Mouse (Mus musculus): ENCODE results near the gene Gm10842.

Gene Gm10842

DNA sequence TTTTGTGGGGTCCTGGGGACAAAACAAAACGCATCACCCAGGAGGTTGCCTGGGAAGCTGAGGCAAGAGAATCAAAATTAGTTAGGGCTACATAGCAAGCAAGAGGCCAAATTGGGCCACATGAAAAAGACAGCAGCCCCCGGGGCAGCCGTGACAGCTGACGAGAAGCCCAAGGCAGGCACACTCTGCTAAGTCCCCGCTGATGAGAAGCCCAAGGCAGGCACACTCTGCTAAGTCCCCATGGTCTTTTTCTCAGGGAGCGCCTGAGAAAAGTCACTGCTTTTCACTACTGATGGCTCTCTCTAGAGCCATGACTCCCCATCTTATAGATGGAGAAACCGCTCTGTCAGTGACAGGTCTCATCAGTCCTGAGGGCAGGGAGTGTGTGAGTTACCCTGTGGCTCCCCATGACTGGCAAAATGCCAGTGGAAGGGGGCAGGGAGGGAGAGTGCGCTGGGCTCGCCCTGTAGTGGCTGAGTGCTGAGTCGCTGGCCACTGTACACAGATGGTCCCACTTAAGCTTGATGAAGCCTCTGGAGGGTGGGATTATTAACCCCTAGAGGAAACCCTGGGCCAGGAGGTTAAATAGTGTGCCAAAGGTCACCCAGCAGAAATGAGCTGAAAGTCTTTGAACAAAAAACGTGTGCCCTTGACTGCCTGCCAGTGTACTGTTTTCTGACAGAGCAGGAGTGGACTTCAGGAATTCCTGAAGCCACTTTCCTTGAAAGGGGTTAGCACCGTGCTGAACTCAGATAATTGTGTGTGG is 6.6 kb downstream of the Gm10842 start:
- ATAC-seq (ENCODE audit: low TSS enrichment): no peak

DNA sequence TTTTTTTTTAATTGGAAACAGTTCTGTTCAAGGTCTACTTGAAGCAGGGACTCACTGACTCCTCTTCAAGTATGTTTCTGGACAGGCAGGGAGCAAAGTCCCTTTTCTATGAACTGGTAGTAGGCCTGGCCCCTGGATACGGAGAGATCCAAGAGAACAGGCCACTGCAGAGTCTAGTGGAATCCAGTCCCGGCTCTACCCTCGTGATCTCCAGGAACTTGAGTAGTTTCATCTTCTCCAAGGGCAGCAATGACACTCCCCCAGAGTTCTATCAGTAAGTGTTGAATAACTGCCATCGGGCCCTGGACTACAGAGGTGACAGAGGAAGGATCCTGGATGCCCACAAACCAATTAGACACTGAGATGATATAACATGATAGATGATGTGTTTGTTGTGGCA is 9.2 kb downstream of the Gm10842 start:
- ATAC-seq (ENCODE audit: low TSS enrichment): no peak

DNA sequence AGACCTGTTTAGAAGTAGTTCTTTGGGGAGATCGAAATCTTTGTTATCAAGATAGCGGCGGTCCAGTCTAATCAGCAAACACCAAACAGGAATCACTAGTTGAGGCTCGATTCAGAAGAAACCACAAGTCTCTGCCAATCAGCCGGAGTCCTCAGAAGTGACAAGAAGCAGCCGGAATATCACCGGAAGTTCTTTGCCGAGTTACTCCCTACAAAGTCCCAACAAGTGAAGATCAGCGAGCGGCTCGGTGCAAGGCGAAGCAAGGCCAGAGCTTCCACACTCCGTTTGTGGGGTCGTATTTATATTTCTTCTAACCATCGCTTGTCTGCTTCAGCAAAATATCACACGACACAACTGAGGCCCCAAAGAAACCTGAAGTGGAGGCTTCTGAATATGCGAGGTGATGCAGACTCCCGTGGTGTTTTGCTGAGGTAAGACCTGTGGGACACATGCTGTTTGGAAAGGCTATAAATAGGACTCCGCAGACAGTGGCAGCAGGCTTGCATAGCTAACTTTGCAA is 10.1 kb downstream of the Gm10842 start:
- ATAC-seq (ENCODE audit: low TSS enrichment): no peak

DNA sequence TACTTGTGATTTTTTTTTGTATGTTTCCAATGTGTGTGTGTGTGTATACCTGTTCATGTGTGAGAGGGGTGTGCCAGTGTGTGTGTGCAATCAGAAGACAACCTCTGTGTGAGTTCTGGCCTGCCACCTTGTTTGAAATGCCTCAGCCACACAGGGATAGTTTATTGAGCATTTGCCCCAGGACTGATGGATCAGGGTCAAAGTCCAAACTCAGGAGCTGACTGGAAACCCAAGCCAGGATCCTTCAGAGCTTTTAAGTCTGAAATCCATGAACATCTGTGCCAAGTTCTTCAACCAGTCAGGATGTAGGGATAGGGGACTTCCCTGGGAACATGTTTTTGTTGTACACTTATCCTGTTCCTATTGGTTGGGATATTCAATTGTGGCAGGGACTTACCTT is 11.4 kb downstream of the Gm10842 start:
- no peak for ATAC-seq (ENCODE audit: low TSS enrichment)

DNA sequence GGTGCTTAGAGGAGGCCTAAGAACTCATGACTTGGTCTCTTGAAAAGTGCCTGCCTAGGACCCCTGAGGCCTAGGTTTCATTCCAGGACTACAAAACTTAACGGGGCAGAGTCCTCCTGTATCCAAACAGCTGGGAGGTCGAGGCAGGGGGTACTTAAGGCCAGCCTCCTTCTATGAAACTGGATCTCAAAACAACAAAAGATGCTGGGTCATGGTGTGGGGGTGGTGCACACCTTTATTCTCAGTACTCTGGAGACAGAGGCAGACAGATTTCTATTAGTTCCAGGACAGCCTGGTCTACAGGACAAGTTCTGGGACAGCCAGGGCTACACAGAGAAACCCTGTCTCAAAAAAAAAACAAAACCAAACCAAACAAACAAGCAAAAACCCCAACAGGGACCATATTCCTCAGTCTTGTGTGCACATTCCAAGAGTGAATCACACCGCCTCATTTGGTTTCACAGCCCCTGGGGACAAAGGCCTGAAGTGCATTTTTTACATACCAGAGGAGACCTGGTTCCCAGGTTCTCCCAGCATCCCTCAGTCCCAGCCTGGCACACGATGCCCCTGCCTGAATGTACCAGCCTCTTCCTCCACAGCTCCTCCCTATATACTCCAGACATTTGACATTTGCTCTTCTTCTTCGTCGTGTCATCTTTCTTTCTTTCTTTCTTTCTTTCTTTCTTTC is 13.1 kb downstream of the Gm10842 start:
- ATAC-seq (ENCODE audit: low TSS enrichment): no peak

DNA sequence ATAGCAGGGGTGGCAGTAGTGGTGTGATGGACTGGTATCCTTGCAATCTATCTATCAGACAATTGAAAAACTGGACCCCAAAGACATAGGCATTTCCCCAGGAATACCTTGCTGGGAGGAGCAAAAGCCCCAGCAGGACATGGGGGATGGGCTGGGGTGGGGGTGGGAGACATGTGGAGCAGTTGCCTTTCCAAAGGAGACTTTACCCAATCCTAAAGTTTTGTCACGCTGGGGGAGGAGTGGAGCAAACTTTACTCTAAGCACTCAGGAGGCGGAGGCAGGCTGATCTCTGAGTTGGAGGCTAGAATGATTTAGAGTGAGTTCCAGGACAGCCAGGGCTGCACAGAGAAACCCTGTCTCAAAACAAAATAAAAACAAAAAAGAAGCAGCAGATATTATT is 14.7 kb downstream of the Gm10842 start:
- no peak for ATAC-seq (ENCODE audit: low TSS enrichment)

DNA sequence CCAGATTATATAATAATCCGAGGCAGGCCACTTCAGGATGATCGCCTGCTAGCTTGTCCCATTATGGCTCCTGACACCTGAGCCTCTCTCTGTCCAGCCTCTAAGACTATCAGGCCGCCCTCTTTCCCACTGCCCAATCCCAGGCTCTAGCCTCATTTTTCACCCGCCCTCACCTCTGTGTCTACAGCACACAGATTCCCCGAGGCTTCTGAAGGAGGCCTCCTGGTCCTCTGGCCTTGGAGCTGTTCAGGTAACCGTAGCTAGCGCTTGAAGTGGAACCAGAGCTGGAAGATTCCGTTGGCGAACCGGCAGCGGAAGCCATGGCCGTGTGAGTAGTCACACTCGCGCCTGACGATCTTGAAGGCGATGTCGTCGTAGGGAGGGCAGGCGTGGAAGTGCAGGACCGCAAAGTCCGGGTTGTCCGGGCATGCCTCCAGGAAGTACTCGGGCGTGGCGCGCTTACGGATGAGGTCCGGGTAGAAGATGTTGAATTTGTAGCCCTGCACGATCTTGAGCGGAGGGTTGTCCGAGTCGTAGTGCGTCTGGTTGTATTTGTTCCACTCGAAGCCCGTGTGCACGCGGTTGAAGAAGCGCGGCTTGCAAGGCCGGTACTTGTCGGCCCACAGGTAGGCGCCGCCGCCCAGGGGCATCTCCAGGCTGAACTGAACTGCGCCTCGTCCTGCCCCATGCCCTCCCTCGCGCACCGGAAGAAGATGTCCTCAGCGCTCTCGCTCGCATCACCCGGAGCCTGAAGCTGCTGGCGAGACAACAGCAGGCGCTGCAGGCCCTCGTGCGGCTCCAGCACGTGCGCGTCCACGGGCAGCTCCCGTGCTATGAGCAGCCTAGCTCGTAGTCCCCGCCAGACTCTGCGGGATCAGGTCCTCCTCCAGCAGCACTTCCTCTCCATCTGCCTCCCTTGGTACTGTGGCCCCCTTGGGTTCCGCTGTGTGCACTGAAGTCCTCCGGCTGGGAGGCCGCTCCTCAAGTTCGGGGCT is 18.1 kb downstream of the Gm10842 start:
- no peak for ATAC-seq (ENCODE audit: low TSS enrichment)

DNA sequence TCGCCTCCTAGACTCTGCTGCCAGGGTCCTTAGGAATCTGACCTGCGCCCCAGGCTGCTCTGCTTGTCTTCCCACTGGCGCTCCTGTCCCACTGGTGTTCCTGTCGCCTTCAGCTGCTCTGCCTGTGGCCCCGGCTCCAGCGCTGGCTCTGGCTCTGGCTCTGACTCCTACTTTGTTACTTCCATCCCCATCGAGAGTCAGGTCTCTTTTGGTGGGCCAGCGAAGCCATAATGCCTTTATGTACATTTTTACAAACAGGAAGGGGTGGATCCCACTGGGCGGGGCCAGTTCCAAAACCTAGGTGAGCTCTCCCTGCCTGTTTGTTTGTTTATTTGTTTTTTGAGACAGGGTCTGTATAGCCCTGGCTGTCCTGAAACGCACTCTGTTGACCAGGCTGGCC is 20.1 kb downstream of the Gm10842 start:
- ATAC-seq (ENCODE audit: low TSS enrichment): no peak

DNA sequence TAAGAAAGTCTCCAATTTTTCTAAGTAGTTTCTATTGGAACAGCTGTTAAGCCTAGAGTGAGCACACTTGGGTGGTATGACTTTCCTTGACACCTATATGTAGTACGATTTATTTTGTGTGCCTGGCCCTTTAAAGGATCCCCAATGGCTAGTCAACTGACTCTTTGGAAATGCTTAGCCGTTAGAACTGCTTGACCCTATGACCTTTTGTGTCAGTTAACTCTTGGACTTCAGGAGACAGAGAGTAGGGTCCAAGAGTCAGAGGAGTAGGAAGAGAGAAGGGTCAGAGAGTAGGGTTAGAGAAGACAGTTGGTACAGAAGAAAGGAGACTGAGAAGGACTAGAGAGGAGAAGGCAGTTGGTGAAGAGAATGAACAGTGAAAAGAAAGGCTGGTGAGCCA is 31.8 kb downstream of the Gm10842 start, which contains the start of gene Tlk2:
Gene Tlk2, plus strand, starts transcription at position 292 of the 400 bp plus-strand sequence.
- no peak for ATAC-seq (ENCODE audit: low TSS enrichment)

DNA sequence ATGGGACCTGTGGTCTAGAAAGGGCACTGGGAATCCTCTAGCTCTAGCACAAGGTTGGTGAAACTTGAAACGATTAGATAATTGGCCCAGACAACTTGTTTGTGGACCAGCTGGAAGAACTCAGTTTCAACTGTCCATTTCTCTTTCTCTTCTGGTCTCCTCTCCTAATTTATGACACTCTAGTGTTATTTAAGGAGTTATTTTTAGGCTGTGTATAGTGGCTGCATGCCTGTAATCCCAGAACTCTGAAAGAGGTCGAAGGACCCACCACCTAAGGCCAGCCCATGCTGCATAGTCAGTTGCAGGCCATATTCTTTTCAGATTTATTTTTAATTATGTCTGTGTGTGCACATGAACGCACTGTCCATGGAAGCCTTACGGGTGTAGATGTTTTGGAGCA is 32.8 kb downstream of the Gm10842 start:
- no peak for ATAC-seq (ENCODE audit: low TSS enrichment)

DNA sequence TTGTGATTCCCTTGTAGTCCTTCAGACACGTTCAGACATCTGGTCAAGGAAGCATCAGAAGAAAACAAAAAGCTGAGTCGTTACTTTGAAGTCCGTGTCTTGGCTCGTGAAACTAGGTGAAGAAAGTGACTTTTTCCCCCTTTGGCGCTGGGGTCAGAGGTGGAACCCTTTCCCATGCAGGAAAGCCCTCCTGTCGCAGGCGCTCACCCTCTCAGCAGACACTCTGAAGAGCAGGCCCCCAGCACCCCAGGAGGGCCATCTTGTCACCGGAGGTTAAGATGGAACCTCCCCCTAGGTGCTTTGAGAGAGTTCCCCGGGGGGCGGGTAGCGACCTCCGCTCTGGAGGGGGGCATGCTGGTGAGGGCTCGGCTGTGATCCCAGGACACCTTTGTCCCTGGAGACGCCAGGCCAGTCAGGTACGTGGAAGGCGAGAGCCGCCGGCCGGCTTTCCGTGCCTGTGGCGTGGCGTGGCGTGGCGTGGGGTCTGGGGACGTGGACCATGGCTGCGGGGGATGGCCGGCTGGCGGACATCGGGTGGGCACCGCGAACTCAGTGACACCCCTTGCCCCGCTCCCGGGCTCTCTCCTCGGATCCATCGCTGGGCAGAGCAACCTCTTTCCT is 33.9 kb downstream of the Gm10842 start:
- peak; percentile 44 for ATAC-seq (ENCODE audit: low TSS enrichment)

DNA sequence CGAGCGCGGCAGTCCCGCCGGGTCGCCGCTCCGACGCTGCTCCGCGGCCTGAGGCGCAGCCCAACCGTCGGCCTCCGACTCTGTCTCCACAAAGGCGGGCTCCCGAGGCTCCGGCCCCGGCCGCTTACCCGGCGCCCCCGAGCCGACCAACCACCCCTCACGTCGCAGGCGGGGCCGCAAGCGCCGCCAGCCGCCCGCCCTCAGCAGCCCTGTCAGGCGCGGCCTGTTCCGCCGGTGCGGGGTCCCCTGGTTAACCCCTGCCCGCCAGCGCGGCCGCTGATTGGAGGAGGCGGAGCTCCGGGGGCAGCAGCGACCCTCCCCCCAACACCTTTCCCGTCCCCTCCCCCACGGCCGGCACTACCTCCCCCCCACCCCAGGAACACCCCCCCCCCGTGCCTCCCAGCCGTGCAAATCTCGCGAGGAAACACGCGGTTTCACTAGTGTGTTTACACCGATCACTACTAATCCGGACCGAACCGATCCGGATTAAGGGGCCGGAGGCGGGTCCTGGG is 34.5 kb downstream of the Gm10842 start:
- ATAC-seq (ENCODE audit: low TSS enrichment): peak; percentile 81

DNA sequence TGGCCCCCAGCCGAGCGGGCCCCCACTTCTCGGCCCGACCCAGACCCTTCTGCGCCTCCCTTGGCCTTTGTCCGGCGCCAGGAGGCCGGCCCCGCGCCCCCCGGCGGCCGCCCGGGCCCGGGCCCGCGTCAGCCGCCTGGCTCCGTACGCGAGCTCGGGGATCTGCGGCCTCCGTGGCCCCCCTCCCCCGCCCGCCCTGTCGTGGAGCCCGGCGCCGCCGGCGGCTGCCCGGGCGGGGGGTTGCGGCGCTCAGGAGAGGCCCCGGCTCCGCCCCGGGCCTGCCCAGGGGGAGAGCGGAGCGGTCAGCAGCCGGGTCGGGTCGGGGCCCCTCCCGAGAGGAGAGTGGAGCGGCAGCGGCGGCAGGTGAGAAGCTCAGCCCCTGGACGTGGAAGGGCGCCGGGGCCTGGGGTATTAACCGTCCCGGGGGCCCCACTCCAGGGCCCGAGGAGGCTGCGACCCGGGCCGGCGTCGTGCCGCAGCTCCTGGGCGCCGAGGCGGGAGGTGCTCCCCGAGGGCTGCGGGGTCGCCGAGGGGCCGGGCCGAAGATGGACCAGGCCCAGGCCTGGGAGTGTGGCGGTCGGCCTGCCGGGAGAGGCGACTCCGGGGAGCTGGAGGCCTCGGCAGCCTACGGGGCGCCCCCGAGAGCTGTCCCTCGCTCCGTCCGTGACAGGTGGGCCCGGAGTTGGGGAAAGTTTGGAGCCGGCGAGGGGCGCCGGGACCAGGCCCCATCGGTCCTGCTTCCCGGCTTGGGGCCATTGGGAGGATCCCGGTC is 35.2 kb downstream of the Gm10842 start:
- ATAC-seq (ENCODE audit: low TSS enrichment): peak; percentile 31; the same call in 1 of the 2 replicates

DNA sequence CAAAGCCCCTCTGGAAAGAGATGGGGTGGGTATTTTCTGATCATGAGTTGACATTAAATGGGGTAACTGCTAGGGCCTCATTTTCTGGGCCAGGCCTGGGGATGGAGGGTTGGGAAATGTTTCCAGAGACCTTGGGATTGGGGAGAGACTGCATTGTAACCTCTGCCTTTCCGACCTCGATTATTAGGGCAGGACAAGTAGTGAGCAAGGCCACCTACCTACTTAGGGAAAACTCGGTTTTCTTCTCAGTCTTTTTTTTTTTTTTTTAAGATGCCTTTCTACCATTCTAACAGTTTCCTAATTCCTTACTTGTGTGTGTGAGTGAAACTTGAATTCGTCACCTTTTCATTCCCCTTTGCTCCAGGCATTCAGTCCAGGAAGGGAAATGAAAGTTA is 35.8 kb downstream of the Gm10842 start:
- no peak for ATAC-seq (ENCODE audit: low TSS enrichment)

DNA sequence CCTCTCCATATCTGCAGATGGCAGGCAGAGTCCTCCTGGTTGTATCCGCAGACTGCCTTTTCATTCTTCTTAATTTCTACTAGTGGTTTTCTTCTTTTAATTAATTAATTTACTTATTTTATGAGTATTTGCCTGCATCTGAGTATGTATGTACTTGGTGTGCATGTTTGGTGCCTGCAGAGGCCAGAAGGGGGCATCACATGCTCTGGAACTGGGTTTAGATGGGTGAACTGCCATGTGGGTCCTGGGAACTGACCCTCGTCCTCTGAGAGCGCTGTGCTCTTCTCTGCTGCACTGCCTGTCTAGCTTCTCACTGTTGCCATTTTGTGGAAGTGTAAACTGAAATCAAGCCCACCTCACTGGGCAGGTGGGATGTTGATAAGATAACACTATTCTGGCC is 38.0 kb downstream of the Gm10842 start:
- ATAC-seq (ENCODE audit: low TSS enrichment): no peak

DNA sequence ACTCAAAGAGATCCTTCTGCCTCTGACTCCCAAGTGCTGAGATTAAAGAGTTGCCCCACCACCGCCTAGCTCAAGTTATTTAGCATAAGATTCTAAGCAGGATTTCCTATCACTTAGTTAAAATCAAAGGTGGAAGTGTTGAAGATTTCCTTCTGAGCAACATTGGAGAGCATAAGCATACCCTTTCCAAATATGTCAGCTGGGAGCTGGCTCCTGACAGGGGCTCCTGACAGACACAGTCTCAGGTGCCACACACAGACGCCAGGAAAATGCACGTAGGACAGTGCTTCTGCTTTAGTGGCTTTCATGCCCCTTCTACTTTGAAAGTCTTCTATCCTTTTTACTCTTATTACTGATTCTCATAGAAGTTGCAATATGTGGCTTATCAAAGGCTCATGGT is 45.5 kb downstream of the Gm10842 start:
- no peak for ATAC-seq (ENCODE audit: low TSS enrichment)
